Mouse (Mus musculus): ENCODE measurements at regions not wholly inside any gene's neighbourhood (a gene's known extent, or its start where the extent isn't known, plus 50 kb on each side); places are given as distances from the start of the nearest gene placed in this dataset.

DNA sequence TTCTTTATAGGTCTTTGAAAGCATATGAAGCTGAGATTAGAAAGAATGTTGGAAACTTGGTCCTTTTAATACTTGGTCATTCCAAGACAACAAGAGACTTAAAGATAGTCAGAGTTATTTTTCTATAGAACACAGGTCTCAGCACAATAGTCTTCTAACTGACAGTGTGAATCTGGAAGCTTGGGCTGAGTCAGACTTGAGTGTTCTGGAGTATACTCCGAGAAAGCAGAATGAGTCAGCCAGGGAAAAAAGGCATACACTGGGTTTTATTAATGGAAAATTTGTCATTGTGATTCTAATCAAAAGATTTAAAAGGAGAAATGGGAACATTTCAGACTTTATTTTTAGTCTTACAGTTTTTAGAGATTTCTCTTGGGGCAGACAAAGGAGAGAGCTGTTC, 145.4 kb upstream of the Slco6d1 start:
- TF ChIP-seq ZNF384 (IDR thresholded peaks at IDR 0.05; ENCODE audit: low read depth, low read length): no peak
- no peak for TF ChIP-seq CTCF (conservative IDR thresholded peaks at IDR 0.05 in 1 of 2, IDR thresholded peaks at IDR 0.05 in 1 of 2; ENCODE audit: low read depth in 2 of 2, low read length in 2 of 2)
